Mouse (Mus musculus): ENCODE data around the gene Trpc7.
A peak's percentile ranks its signal among the peaks of the same experiment; 100 is the strongest.

DNA sequence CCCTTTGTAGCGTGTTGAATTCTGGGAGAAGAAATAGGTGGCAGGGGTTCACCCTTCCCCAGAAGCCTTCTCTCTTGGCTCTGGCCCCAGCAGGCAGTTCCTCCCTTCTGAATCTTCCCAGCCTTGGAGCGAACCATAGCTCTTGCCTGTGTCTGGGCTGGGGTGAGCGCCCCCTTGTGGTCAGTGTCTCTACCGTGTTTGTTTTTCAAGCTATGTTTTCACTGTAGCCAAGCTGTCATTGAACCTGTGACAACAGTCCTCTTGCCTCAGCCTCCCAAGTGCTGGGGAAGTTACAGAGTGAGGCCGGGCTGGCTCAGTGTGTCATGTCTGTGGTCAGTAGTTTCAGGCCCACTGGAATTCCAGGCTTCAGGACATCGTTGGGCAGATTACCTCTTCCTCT lies 137.3 kb downstream of the Trpc7 start:
- no peak for TF ChIP-seq POLR2A (IDR thresholded peaks at IDR 0.05; ENCODE audit: extremely low read depth, insufficient read depth, low read length)
- peak; percentile 87 for TF ChIP-seq CTCF (IDR thresholded peaks at IDR 0.05; ENCODE audit: low read depth, low read length)

Data from liver, adult 2 months (tissue).